Mouse (Mus musculus): ENCODE measurements around the gene Cxadr. TPM values are rescaled to one million over a fixed set of nuclear protein-coding genes. Genes with fewer than 3 reads are reported as not detected.

Gene Cxadr
- polyA plus RNA-seq, 1 experiment = 0.67 TPM

DNA sequence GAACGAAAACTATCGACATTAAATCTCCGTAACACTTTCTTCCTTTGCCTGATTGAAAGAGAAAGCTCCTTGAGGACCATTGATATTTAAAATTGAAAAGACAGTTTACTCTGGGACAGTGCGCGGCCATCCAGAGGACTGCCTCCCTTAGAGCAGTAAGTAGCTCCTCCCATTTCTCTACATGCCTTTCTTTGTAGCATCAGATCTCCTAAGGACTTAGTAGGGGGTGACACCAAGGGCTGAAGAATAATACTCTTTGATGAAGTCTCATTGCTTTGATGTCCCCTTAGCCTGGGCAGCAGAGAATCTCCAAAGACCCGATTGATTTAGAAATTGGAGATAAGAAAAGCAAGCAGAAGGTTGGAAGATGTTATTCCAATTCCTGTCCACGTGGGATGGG lies 20.3 kb downstream of the Cxadr start:
- no peaks in the 10 kb centered on the region for H3K36me3 ChIP-seq (ENCODE audit: control insufficient read depth, insufficient read depth)
- TF ChIP-seq POLR2AphosphoS2 (IDR thresholded peaks at IDR 0.05; ENCODE audit: insufficient read length, low read depth) = no peak
- TF ChIP-seq E2F4 (IDR thresholded peaks at IDR 0.05; ENCODE audit: insufficient read depth) = no peak
- TF ChIP-seq USF1 (IDR thresholded peaks at IDR 0.05; ENCODE audit: low read depth) = no peak
- TF ChIP-seq MYOG (IDR thresholded peaks at IDR 0.05; ENCODE audit: control insufficient read depth in 1 of 3, insufficient read depth in 1 of 3, insufficient read length in 2 of 3, low read depth in 2 of 3) = no peak
- TF ChIP-seq POLR2A (IDR thresholded peaks at IDR 0.05; ENCODE audit: insufficient read length, low read depth) = no peak
- H3K4me3 ChIP-seq = no peak overlapping the region
- H3K27me3 ChIP-seq (ENCODE audit: control insufficient read depth, insufficient read depth, insufficient read length) = no peaks in the 10 kb centered on the region
- H3K4me2 ChIP-seq (ENCODE audit: low read depth) = no peak overlapping the region
- H3K79me2 ChIP-seq (ENCODE audit: control insufficient read depth, insufficient read depth) = no peaks in the 10 kb centered on the region
- no peak overlapping the region for H3ac ChIP-seq (ENCODE audit: control insufficient read depth, insufficient read length)

DNA sequence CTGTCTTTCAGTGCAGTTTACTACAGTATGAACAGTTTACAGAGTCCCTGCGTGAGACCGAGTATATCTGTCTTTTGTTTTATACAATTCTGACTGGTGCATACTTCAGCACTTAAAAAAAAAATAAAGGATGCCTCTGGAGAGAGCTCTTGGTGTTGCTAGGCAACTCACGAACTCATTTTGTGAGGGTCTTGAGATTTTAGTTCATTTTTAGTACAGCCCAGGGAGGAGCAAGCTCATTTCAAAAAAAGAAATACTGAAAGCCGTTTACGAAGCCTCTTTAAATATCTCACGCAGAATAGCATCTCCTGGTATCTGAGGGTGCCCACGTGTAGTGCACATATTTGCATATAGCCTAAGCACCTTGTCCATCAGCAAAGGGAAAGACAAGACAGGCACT lies 20.9 kb downstream of the Cxadr start:
- TF ChIP-seq USF1 (IDR thresholded peaks at IDR 0.05; ENCODE audit: low read depth) (no peak), MAX (IDR thresholded peaks at IDR 0.05; ENCODE audit: low read depth) (no peak), POLR2AphosphoS2 (IDR thresholded peaks at IDR 0.05; ENCODE audit: insufficient read length, low read depth) (no peak), POLR2A (IDR thresholded peaks at IDR 0.05; ENCODE audit: insufficient read length, low read depth) (no peak)
- no peaks in the 10 kb centered on the region for H3K27me3 ChIP-seq (ENCODE audit: control insufficient read depth, insufficient read depth, insufficient read length)

DNA sequence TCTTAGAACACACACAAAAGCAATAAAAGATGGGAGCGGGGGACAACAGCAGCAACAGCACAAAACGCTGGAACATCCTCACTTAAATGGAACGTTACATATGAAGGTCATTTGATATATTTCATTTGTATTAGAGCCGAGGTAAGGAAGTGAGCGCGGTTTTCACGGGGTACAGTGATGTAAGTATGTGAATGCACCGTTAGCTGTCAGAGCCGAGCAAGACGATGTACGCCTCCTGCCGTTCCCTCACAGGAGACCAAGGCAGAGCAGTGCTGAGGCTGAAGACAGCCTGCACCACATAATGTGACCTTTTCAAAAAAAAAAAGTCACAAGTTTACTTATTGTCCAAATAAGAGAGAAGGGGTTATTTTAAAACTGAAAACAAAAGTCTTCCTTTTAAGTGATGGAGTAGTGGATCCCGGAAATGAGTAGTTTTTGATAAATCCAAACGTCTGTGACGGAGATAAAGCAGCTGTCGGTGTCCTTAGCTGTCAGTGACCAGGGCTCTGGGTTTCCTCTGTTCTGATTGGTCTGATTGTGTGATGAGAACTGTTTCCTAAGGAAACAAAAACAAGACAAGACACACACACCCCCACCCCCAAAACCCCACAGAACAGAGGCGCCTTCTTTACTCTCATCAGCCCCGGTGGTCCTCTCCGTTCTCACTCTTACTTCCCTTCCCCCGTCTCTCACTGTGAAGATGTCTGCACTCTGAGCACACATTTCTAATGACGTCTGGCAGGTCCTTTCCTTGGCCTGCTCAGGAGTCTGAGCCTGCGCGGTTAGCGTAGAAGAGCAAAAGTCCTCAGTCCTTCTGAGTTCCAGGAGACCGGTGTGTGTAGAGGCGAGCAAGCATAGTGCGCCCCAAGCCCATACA lies 24.9 kb downstream of the Cxadr start:
- TF ChIP-seq TCF12 (IDR thresholded peaks at IDR 0.05; ENCODE audit: insufficient read depth, poor library complexity, severe bottlenecking) = no peak
- TF ChIP-seq MAX (IDR thresholded peaks at IDR 0.05; ENCODE audit: low read depth) = no peak
- Histone ChIP-seq H3K79me2 (ENCODE audit: control insufficient read depth, insufficient read depth) (no peaks in the 10 kb centered on the region), H3K36me3 (ENCODE audit: control insufficient read depth, insufficient read depth) (no peaks in the 10 kb centered on the region), H3K4me2 (ENCODE audit: low read depth) (no peak overlapping the region), H3K27me3 (ENCODE audit: control insufficient read depth, insufficient read depth, insufficient read length) (no peaks in the 10 kb centered on the region), H3ac (ENCODE audit: control insufficient read depth, insufficient read length) (no peak overlapping the region), H3K4me3 (no peak overlapping the region)

More for the DNA sequence above, 20.9 kb downstream of the Cxadr start:
- Histone ChIP-seq H3K4me3 (no peak overlapping the region), H3K36me3 (ENCODE audit: control insufficient read depth, insufficient read depth) (no peaks in the 10 kb centered on the region), H3K4me2 (ENCODE audit: low read depth) (no peak overlapping the region), H3ac (ENCODE audit: control insufficient read depth, insufficient read length) (no peak overlapping the region), H3K79me2 (ENCODE audit: control insufficient read depth, insufficient read depth) (no peaks in the 10 kb centered on the region)

DNA sequence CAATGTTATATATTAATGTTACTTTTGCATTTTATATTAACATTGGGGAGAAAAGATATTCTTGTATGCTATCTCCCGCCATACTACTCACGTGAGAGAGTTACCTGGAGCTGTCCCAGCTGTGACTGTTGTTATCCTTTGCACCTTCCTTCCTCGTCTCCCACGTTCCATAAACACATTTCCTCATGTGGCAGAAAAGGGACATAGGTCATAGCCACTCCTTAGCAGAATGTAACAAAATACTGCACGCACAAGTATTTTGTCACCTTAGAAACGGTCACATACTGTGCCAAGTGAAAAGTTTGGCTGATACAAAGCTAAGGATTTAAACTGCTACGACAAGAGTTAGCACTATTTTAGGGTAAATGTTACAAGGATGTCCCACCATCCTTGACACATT lies 26.3 kb downstream of the Cxadr start:
- TF ChIP-seq TCF3 (IDR thresholded peaks at IDR 0.05; ENCODE audit: insufficient read length, low read depth) (no peak), MAX (IDR thresholded peaks at IDR 0.05; ENCODE audit: low read depth) (no peak), MYOG (IDR thresholded peaks at IDR 0.05; ENCODE audit: control insufficient read depth in 1 of 3, insufficient read depth in 1 of 3, insufficient read length in 2 of 3, low read depth in 2 of 3) (no peak), POLR2A (IDR thresholded peaks at IDR 0.05; ENCODE audit: insufficient read length, low read depth) (no peak), USF1 (IDR thresholded peaks at IDR 0.05; ENCODE audit: low read depth) (no peak), SRF (IDR thresholded peaks at IDR 0.05; ENCODE audit: control insufficient read depth, insufficient read length, low read depth) (no peak), CEBPB (IDR thresholded peaks at IDR 0.05; ENCODE audit: insufficient read depth, poor library complexity, severe bottlenecking) (no peak)
- Histone ChIP-seq H3K36me3 (ENCODE audit: control insufficient read depth, insufficient read depth) (no peaks in the 10 kb centered on the region), H3K4me2 (ENCODE audit: low read depth) (no peak overlapping the region)

DNA sequence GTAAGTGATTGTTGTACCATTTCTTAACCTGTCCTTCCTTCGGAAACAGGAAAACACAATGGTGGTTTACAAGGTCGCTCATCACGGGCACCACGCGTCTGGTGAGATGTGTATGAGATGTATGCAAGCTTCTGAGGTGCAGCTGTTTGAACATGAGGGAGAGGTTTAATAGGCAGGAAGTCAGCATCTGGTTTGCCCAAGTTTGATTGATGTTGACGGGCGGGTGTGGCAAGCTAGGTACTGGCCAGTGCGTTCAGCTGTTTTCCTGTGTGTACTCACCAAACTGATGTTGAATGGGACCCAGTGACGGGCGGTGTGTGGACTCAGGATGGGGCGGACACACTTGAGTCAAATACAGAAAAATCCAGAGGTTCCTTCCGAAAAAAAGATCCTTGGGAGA lies 26.7 kb downstream of the Cxadr start:
- no peaks in the 10 kb centered on the region for H3K79me2 ChIP-seq (ENCODE audit: control insufficient read depth, insufficient read depth)
- no peaks in the 10 kb centered on the region for H3K36me3 ChIP-seq (ENCODE audit: control insufficient read depth, insufficient read depth)
- H3K27me3 ChIP-seq (ENCODE audit: control insufficient read depth, insufficient read depth, insufficient read length) = no peaks in the 10 kb centered on the region

More for the DNA sequence above, 26.3 kb downstream of the Cxadr start:
- Histone ChIP-seq H3K79me2 (ENCODE audit: control insufficient read depth, insufficient read depth) (no peaks in the 10 kb centered on the region), H3K27me3 (ENCODE audit: control insufficient read depth, insufficient read depth, insufficient read length) (no peaks in the 10 kb centered on the region), H3ac (ENCODE audit: control insufficient read depth, insufficient read length) (no peak overlapping the region), H3K4me3 (no peak overlapping the region)

More for the DNA sequence above, 26.7 kb downstream of the Cxadr start:
- Histone ChIP-seq H3K4me3 (no peak overlapping the region), H3ac (ENCODE audit: control insufficient read depth, insufficient read length) (no peak overlapping the region), H3K4me2 (ENCODE audit: low read depth) (no peak overlapping the region)
- no peak for TF ChIP-seq MYOG (IDR thresholded peaks at IDR 0.05; ENCODE audit: control insufficient read depth in 1 of 3, insufficient read depth in 1 of 3, insufficient read length in 2 of 3, low read depth in 2 of 3)
- no peak for TF ChIP-seq TCF3 (IDR thresholded peaks at IDR 0.05; ENCODE audit: insufficient read length, low read depth)
- TF ChIP-seq USF1 (IDR thresholded peaks at IDR 0.05; ENCODE audit: low read depth) = no peak
- TF ChIP-seq CEBPB (IDR thresholded peaks at IDR 0.05; ENCODE audit: insufficient read depth, poor library complexity, severe bottlenecking) = no peak
- TF ChIP-seq MYOD1 (IDR thresholded peaks at IDR 0.05; ENCODE audit: control insufficient read depth in 1 of 3, insufficient read length in 2 of 3, low read depth in 2 of 3) = no peak
- TF ChIP-seq POLR2A (IDR thresholded peaks at IDR 0.05; ENCODE audit: insufficient read length, low read depth) = no peak
- no peak for TF ChIP-seq SRF (IDR thresholded peaks at IDR 0.05; ENCODE audit: control insufficient read depth, insufficient read length, low read depth)
- no peak for TF ChIP-seq POLR2AphosphoS2 (IDR thresholded peaks at IDR 0.05; ENCODE audit: insufficient read length, low read depth)
- TF ChIP-seq MAX (IDR thresholded peaks at IDR 0.05; ENCODE audit: low read depth) = no peak
- no peak for TF ChIP-seq TCF12 (IDR thresholded peaks at IDR 0.05; ENCODE audit: insufficient read depth, poor library complexity, severe bottlenecking)
- TF ChIP-seq E2F4 (IDR thresholded peaks at IDR 0.05; ENCODE audit: insufficient read depth) = no peak
- no peak for TF ChIP-seq REST (IDR thresholded peaks at IDR 0.05; ENCODE audit: insufficient read depth, insufficient read length)
